Mouse (Mus musculus) layer of hippocampus, adult 2 months (tissue): Measurements from ENCODE around the gene Olfr922. TPM values are rescaled to one million over a fixed set of nuclear protein-coding genes. Genes with fewer than 3 reads are reported as not detected.

Source experiments
- DNase-seq, 2 experiments: peaks; one replicate each; pipeline ENCODE4 v3.0.0; 2022; ENCODE audit warnings: low spot score in 2 of 2
- H3K27ac ChIP-seq: fragments of 200-600 bp; 2 replicates; pipeline ENCODE4 v1.8.1; 2022
- H3K4me3 ChIP-seq: fragments of 200-600 bp; 2 replicates; pipeline ENCODE4 v1.8.1; 2022; ENCODE audit warnings: mild to moderate bottlenecking
- CTCF ChIP-seq: fragments of 200-600 bp; conservative IDR thresholded peaks from 2 replicates; pipeline ENCODE4 v1.8.1; 2022; ENCODE audit warnings: antibody characterized with exemption, mild to moderate bottlenecking, moderate library complexity
- long read RNA-seq, 2 experiments: library from polyadenylated mRNA; stranded (forward); transcript quantifications; one replicate each; pipeline ENCODE4 v2.0.0; 2021; ENCODE audit warnings: borderline mapping rate in 2 of 2
- total RNA-seq, 2 experiments: library from RNA; stranded (reverse); gene quantifications; 2 replicates each; pipeline ENCODE4 v1.2.3; 2021

Gene Olfr922
- not detected for total RNA-seq
- long read RNA-seq, experiment 1, result 0 reads
- long read RNA-seq, experiment 2, result 0 reads

DNA sequence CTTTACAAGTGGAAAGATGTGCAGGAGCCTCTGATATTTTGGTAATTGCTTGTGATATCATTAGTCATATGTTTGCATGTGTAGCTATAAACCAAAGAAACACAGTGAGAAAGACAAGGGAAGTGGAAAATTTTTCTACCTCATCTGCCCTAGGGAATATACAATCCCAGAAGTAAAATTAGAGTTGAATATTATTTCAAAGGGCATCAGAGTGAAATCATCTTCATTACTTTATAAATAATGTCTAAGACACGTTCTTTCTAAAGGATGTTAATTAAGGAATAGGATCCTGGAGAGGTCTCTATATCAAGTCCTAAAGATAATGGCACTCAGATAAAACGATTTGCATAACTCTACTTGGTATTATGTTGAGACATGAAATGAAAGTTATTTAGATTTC lies at the start of gene Olfr922:
Olfr922 (plus strand) TSS at position 301 of the 400 bp plus-strand sequence.
- DNase-seq, result no peak
- no peak for TF ChIP-seq CTCF
- H3K27ac ChIP-seq, result no peak within 1 kb of the TSS
- H3K4me3 ChIP-seq, result no peak within 1 kb of the TSS

DNA sequence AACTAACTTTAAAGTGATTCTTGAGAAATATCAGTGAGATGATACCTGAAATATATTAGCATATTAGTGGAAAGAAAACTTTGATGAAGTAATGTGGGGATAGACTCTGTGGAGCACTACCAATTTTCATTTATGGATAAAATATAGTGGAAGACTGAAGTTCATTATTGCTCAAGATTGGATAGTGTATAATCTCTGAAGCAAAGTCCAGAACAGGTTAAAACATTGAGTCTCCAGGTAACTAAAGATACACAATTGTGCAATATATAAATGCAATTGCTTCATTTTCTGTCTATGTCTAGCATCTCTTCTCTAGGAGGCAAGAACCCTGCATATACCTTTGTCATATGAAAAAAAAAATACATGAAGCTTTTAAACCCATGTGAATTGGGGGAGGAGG lies 41.6 kb upstream of the Olfr922 start, which contains the start of gene Olfr921:
Olfr921 (plus strand) TSS at position 301 of the 400 bp plus-strand sequence.
- no peak for DNase-seq
- H3K4me3 ChIP-seq, result no peak within 1 kb of the TSS
- no peak for TF ChIP-seq CTCF
- no peak within 1 kb of the TSS for H3K27ac ChIP-seq

GRCm38 (mm10) chr9:38792689-38793088 lies 21.7 kb upstream of the Olfr922 start:
- DNase-seq, result no peak
- H3K4me3 ChIP-seq, result no peak overlapping the region
- no peak overlapping the region for H3K27ac ChIP-seq
- no peak for TF ChIP-seq CTCF

- peak; percentile 66 for TF ChIP-seq CTCF
- Histone ChIP-seq H3K4me3 (no peak overlapping the region), H3K27ac (no peak overlapping the region)
- DNase-seq, result no peak
Observed at GRCm38 (mm10) chr9:38805696-38806095, 8.7 kb upstream of the Olfr922 start.

GRCm38 (mm10) chr9:38815458-38815986 lies 1.1 kb downstream of the Olfr922 start:
- DNase-seq, result no peak
- H3K4me3 ChIP-seq, result no peak overlapping the region
- no peak overlapping the region for H3K27ac ChIP-seq
- TF ChIP-seq CTCF, result no peak

GRCm38 (mm10) chr9:38826245-38826644 lies 11.8 kb downstream of the Olfr922 start, which contains the start of gene Olfr923:
TSS of gene Olfr923 (plus strand) at chr9:38826545.
- DNase-seq, result no peak
- Histone ChIP-seq H3K4me3 (no peak within 1 kb of the TSS), H3K27ac (no peak within 1 kb of the TSS)
- TF ChIP-seq CTCF, result no peak

DNA sequence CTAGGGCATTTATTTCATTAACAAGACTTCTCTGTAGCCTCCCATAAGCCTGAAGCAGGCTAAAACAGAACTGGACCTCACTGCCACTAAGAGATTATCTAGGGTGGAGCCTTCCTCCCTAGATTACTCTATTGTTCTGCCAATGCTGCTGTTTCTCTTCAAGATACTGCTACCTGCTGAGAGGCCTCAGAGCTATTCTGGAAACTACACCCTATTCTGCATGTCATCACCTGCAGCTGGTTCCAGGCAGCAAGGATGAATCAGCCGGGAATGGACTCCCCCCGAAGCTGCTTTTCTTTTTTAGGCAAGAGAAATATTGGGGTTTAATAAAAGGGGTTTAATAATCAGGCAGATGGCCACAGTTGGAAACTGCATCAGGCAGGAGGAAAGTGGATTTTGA lies 18.6 kb downstream of the Olfr922 start:
- TF ChIP-seq CTCF, result no peak
- DNase-seq, result no peak
- H3K4me3 ChIP-seq, result no peak overlapping the region
- H3K27ac ChIP-seq, result no peak overlapping the region

DNA sequence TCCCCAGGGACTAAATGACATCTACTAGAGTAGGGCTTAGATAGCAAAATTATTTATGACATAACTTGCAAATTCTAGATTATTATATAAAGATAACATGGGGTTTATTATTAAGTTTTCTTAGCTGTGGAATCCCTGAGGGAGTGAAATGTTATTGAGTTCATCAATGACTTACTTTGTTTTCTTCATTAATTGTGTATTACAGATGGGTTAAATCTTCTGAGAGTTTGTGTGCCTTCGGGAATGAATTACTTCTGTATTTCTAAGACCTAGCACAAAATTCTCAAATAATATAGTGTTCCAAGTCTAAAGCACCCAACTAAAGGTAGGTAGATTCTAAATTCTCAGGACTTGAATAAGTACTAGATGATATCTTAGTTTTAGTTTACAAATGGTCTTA lies 29.7 kb downstream of the Olfr922 start, which contains the start of gene Olfr924:
Olfr924 (plus strand) TSS at position 301 of the 400 bp plus-strand sequence.
- Histone ChIP-seq H3K27ac (no peak within 1 kb of the TSS), H3K4me3 (no peak within 1 kb of the TSS)
- no peak for TF ChIP-seq CTCF
- DNase-seq, result no peak

DNA sequence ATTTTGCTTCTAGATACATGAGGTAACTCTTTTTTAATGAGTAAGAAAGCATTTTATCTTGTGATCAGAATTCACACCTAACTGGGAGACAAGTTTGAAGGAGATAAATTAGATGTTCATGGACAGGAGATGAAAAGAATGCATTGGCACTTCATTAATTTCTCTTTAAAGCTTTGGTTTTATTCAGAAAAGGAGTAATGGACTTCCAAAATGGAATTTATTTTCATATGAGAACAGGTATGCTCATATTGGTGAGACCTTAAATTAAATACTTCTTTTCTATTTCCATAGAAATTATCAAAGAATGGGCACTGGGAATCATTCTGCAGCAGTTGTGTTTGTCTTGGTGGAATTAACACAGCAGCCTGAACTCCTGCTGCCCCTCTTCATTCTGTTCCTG lies 40.3 kb downstream of the Olfr922 start, which contains the start of gene Olfr26:
Olfr26 (plus strand) TSS at position 301 of the 400 bp plus-strand sequence.
- no peak within 1 kb of the TSS for H3K4me3 ChIP-seq
- DNase-seq, result no peak
- TF ChIP-seq CTCF, result no peak

More for the DNA sequence above, 40.3 kb downstream of the Olfr922 start, which contains the start of gene Olfr26:
- H3K27ac ChIP-seq, result no peak within 1 kb of the TSS

Other genes with a start within 250 kb of the Olfr922 start
- gene Olfr912, start 234.4 kb upstream of the Olfr922 start, total RNA-seq, result not detected
- gene Olfr913, start 221.9 kb upstream of the Olfr922 start, total RNA-seq, result not detected
- not detected for gene Olfr914, start 209.5 kb upstream of the Olfr922 start, total RNA-seq
- not detected for gene Olfr916, start 154.7 kb upstream of the Olfr922 start, total RNA-seq
- not detected for gene Olfr917, start 148.8 kb upstream of the Olfr922 start, total RNA-seq
- gene Olfr918, start 140.0 kb upstream of the Olfr922 start, total RNA-seq, result not detected
- not detected for gene Olfr919, start 110.9 kb upstream of the Olfr922 start, total RNA-seq
- 10 to 100 TPM in 1 of 2 experiments, 1 to 10 TPM in 1; 9.6 to 14.1 TPM for gene Vwa5a, start 96.3 kb upstream of the Olfr922 start, total RNA-seq
- gene Olfr920, start 62.3 kb upstream of the Olfr922 start, total RNA-seq, result under 1 TPM; 0.05 to 0.10 TPM
- not detected for gene Olfr921, start 41.5 kb upstream of the Olfr922 start, total RNA-seq
- not detected for gene Olfr923, start 11.9 kb downstream of the Olfr922 start, total RNA-seq
- gene Olfr924, start 29.8 kb downstream of the Olfr922 start, total RNA-seq, result not detected
- gene Olfr26, start 40.4 kb downstream of the Olfr922 start, total RNA-seq, result not detected
- not detected for gene Olfr926, start 62.5 kb downstream of the Olfr922 start, total RNA-seq
- not detected for gene Olfr930, start 115.2 kb downstream of the Olfr922 start, total RNA-seq
- gene Olfr933, start 157.7 kb downstream of the Olfr922 start, total RNA-seq, result not detected
- not detected for gene Olfr934, start 173.7 kb downstream of the Olfr922 start, total RNA-seq
- not detected for gene Olfr935, start 185.1 kb downstream of the Olfr922 start, total RNA-seq
- gene Olfr146, start 208.8 kb downstream of the Olfr922 start, total RNA-seq, result not detected